Mouse (Mus musculus): ENCODE data around the gene Pcp4l1. TPM values are rescaled to one million over a fixed set of nuclear protein-coding genes. Genes with fewer than 3 reads are reported as not detected.

Gene Pcp4l1
- polyA plus RNA-seq, 1 experiment, result 37.5 TPM

DNA sequence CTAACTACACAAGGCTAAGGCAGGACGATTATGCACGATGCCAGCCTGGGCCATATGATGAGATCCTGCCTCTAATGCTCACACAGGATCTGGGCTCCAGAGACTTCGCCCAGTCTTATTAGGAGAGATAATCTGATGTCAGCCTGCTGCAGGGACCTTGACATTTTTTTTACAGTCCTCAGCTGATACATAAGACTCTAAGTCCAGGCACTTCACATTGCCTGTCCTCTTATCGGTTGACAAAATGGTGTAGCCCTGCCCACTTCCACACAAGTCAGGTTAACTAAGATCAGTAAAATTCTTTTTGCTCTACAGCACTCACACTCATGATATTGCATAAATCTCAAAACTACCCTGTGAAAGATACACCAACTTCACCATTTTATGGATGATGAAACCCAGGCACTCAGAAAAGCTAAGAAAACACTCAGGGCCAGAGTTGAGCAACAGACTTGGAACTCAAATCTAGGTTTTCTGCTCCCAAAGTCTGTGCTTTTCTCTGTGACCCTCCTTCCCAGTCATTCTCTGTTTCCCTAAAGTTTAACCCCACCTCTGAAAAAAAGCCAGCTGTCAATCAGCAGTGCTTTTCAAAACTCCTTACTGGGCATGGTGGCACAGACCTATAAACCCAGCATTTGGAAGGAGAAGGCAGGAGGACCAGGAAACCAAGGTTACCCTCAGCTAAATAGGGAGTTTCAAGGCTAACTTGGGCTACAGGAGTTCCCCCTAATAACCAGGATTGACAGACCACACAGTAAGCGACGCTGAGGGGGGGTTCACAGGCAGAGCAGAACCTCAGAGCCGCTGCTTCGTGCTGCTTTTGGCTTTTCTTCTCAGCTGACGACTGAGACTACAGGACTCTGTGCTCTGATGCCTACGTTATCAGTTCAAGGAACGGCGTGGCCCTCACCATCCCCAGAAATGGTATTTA is 37.0 kb upstream of the Pcp4l1 start:
- Histone ChIP-seq H3K4me3 (replicated peaks; ENCODE audit: extremely low read depth, low read depth, low read length) (peak overlapping the region; percentile 49), H3K4me1 (ENCODE audit: control insufficient read depth, insufficient read depth, low read length) (peaks cover 4% of the 10 kb centered on the region; the same call in 1 of the 2 replicates)
- 66% methylated on average over 12 of the region's 12 CpGs for WGBS
- DNase-seq, result no peak
- TF ChIP-seq CTCF (IDR thresholded peaks at IDR 0.05; ENCODE audit: insufficient read depth, low read length) (no peak), POLR2A (IDR thresholded peaks at IDR 0.05; ENCODE audit: borderline replicate concordance, extremely low read depth, low read depth, low read length) (no peak)

DNA sequence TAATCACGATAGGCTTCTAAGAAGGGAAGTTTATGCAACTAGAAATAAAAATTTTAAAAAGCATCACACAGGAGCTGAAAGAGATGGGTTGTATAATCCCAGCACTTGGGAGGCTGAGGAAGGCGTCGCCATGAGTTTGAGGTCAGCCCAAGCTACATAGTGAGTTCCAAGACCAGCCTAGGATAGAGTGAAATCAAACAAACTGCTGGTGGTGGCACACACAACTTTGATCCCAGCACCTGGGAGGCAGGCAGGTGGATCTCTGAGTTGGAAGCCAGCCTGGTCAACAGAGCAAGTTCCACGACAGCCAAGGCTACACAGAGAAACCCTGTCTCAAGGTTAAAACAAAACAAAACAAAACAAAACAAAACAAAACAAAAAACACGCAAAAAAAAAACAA is 36.3 kb upstream of the Pcp4l1 start:
- TF ChIP-seq POLR2A (IDR thresholded peaks at IDR 0.05; ENCODE audit: borderline replicate concordance, extremely low read depth, low read depth, low read length), result no peak
- TF ChIP-seq CTCF (IDR thresholded peaks at IDR 0.05; ENCODE audit: insufficient read depth, low read length), result no peak
- no peak for DNase-seq
- WGBS, result 67% methylated on average over 5 of the region's 5 CpGs
- H3K4me3 ChIP-seq (replicated peaks; ENCODE audit: extremely low read depth, low read depth, low read length), result no peak overlapping the region
- H3K4me1 ChIP-seq (ENCODE audit: control insufficient read depth, insufficient read depth, low read length), result peaks cover 4% of the 10 kb centered on the region; the same call in 1 of the 2 replicates

DNA sequence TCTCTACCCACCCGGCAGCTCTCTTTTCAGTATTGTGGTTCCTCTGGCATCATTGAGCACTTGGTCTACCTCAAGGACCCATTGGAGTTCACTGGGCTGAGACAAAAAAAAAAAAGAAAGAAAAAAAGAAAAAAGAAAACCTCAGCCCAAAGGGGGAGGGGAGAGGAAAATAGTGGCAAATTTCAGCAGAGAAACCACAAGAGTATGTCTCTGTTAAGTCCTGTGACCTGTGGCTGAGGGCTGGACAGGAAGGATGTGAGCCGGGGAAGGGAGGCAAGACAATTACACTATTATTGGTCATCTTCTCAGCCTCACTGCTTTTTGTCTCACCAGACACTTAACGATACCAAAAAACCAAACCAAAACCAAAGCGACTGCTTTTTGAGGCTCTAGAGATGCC is 35.8 kb upstream of the Pcp4l1 start:
- DNase-seq, result no peak
- TF ChIP-seq CTCF (IDR thresholded peaks at IDR 0.05; ENCODE audit: insufficient read depth, low read length) (no peak), POLR2A (IDR thresholded peaks at IDR 0.05; ENCODE audit: borderline replicate concordance, extremely low read depth, low read depth, low read length) (no peak)
- H3K4me3 ChIP-seq (replicated peaks; ENCODE audit: extremely low read depth, low read depth, low read length), result no peak overlapping the region
- peaks cover 4% of the 10 kb centered on the region; the same call in 1 of the 2 replicates for H3K4me1 ChIP-seq (ENCODE audit: control insufficient read depth, insufficient read depth, low read length)
- WGBS, result 43% methylated on average over 4 of the region's 4 CpGs

DNA sequence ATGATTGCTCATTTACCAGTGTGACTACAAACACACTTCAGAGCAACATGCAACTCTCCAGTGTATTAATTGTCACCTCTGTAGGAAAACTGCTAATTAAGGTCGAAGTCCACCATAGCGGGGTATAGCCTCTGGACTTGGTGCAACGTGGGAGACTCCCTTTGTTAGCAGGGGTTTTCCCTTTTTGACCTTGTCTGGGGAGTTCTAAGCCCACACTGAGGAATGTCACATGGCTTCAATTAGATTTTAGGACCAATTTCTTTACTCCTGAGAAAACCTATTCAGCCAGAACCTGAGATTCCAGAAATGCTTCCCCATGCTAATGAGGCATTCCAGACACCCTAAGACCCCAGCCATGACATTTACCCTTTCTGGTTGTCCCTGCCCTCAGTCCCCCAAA is 34.1 kb upstream of the Pcp4l1 start:
- no peak for TF ChIP-seq POLR2A (IDR thresholded peaks at IDR 0.05; ENCODE audit: borderline replicate concordance, extremely low read depth, low read depth, low read length)
- no peak for TF ChIP-seq CTCF (IDR thresholded peaks at IDR 0.05; ENCODE audit: insufficient read depth, low read length)
- Histone ChIP-seq H3K4me3 (replicated peaks; ENCODE audit: extremely low read depth, low read depth, low read length) (no peak overlapping the region), H3K4me1 (ENCODE audit: control insufficient read depth, insufficient read depth, low read length) (peaks cover 4% of the 10 kb centered on the region; the same call in 1 of the 2 replicates)
- DNase-seq, result no peak
- 86% methylated on average over 3 of the region's 3 CpGs for WGBS

DNA sequence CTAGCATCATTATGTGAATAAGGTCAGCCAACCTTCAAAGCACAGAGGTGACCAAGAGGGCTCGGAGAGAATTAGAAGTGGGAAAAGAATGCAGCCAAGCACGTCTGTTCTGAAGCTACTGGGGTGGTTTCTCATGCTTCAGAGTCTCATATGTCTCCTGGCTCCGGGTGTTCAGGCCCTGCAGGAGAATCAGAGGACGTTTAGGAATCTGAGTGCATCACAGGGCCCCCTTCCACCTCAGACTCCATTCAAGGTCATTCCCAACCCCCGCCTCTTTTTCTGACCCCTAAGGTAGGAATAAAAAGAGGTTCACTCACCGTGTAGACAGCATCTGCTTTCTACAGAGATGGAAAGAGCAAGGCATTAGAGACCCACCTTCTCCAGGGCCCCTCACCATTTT is 33.7 kb upstream of the Pcp4l1 start:
- no peak for DNase-seq
- H3K4me1 ChIP-seq (ENCODE audit: control insufficient read depth, insufficient read depth, low read length), result peaks cover 4% of the 10 kb centered on the region; the same call in 1 of the 2 replicates
- WGBS, result 61% methylated on average over 6 of the region's 6 CpGs
- H3K4me3 ChIP-seq (replicated peaks; ENCODE audit: extremely low read depth, low read depth, low read length), result no peak overlapping the region
- TF ChIP-seq CTCF (IDR thresholded peaks at IDR 0.05; ENCODE audit: insufficient read depth, low read length), result no peak
- no peak for TF ChIP-seq POLR2A (IDR thresholded peaks at IDR 0.05; ENCODE audit: borderline replicate concordance, extremely low read depth, low read depth, low read length)

GRCm38 (mm10) chr1:171227879-171228278 is 31.8 kb upstream of the Pcp4l1 start:
- Histone ChIP-seq H3K4me3 (replicated peaks; ENCODE audit: extremely low read depth, low read depth, low read length) (no peak overlapping the region), H3K4me1 (ENCODE audit: control insufficient read depth, insufficient read depth, low read length) (no peaks in the 10 kb centered on the region)
- DNase-seq, result no peak
- TF ChIP-seq POLR2A (IDR thresholded peaks at IDR 0.05; ENCODE audit: borderline replicate concordance, extremely low read depth, low read depth, low read length), result no peak
- TF ChIP-seq CTCF (IDR thresholded peaks at IDR 0.05; ENCODE audit: insufficient read depth, low read length), result no peak
- WGBS, result 95% methylated on average over 1 of the region's 1 CpGs

DNA sequence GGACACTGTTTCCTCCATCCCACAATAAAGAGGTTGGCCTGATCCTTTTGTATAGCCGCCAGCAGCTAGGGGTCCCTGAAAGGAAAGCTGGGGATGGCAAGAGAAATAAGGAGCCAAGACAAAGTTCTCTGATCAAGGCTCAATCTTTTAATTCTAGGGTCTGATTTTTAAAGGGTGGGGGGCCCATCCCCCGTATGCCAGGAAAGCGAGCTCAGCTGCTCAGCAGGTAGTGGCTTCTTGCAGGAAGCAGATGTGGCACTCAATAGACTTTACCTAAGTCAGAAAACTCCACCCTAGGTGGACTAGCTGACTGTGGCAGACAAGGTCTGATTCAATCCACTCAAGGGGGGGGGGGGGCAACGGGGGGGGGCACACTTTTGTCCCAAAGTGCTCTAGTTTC is 30.7 kb upstream of the Pcp4l1 start:
- no peak for TF ChIP-seq CTCF (IDR thresholded peaks at IDR 0.05; ENCODE audit: insufficient read depth, low read length)
- no peak for TF ChIP-seq POLR2A (IDR thresholded peaks at IDR 0.05; ENCODE audit: borderline replicate concordance, extremely low read depth, low read depth, low read length)
- DNase-seq, result no peak
- H3K4me1 ChIP-seq (ENCODE audit: control insufficient read depth, insufficient read depth, low read length), result no peaks in the 10 kb centered on the region; the same call in 1 of the 2 replicates
- 68% methylated on average over 4 of the region's 4 CpGs for WGBS
- no peak overlapping the region for H3K4me3 ChIP-seq (replicated peaks; ENCODE audit: extremely low read depth, low read depth, low read length)

GRCm38 (mm10) chr1:171224857-171225256 is 28.8 kb upstream of the Pcp4l1 start, which contains the start of gene Apoa2:
TSS of gene Apoa2 (plus strand) at chr1:171225054.
- DNase-seq, result no peak
- TF ChIP-seq POLR2A (IDR thresholded peaks at IDR 0.05; ENCODE audit: borderline replicate concordance, extremely low read depth, low read depth, low read length) (no peak), CTCF (IDR thresholded peaks at IDR 0.05; ENCODE audit: insufficient read depth, low read length) (no peak)
- Histone ChIP-seq H3K4me3 (replicated peaks; ENCODE audit: extremely low read depth, low read depth, low read length) (no peak within 1 kb of the TSS), H3K4me1 (ENCODE audit: control insufficient read depth, insufficient read depth, low read length) (peaks cover 9% of the 10 kb centered on the region)
- WGBS, result 86% methylated on average over 5 of the region's 5 CpGs

DNA sequence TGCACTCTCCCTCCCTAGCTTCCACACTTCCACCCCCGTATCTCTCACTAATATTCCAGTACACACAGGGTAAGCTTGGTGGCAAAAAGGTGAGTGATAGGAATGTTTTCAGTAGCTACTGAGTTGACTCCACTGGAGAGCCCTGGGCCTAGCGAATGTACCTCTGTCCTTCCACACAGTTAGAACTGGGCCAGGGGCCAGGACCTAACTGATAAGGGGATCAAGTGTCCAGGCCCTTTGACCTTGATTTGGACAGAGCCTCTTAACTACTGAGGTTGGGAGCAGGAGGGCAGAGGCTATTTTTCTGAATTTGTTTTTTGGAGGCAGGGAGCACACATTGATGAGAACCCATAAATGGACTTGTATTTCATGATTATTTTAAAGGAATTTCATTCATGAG is 27.7 kb upstream of the Pcp4l1 start:
- TF ChIP-seq CTCF (IDR thresholded peaks at IDR 0.05; ENCODE audit: insufficient read depth, low read length) (no peak), POLR2A (IDR thresholded peaks at IDR 0.05; ENCODE audit: borderline replicate concordance, extremely low read depth, low read depth, low read length) (no peak)
- Histone ChIP-seq H3K4me1 (ENCODE audit: control insufficient read depth, insufficient read depth, low read length) (peaks cover 9% of the 10 kb centered on the region), H3K4me3 (replicated peaks; ENCODE audit: extremely low read depth, low read depth, low read length) (no peak overlapping the region)
- DNase-seq, result peak; percentile 49
- WGBS, result 63% methylated on average over 2 of the region's 2 CpGs

DNA sequence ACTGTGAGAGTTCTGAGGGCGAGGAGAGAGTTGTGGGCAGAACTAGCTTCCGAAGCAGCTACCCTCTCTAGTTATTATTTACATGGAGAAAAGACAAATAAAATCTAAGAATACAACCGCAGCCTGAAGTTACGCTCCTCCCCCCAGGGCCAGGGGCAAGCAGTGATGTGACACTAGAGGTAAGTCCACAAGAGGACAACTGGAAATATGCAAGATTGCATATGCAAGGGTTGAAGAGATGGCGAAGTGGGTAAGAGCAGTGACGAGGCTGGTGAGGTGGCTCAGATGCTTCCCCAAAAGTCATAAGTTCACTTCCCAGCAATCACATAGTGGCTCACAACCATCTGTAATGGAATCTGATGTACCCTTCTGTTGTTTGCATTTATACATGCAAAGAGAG is 27.1 kb upstream of the Pcp4l1 start:
- TF ChIP-seq CTCF (IDR thresholded peaks at IDR 0.05; ENCODE audit: insufficient read depth, low read length), result no peak
- TF ChIP-seq POLR2A (IDR thresholded peaks at IDR 0.05; ENCODE audit: borderline replicate concordance, extremely low read depth, low read depth, low read length), result no peak
- Histone ChIP-seq H3K4me3 (replicated peaks; ENCODE audit: extremely low read depth, low read depth, low read length) (peak overlapping the region; percentile 19), H3K4me1 (ENCODE audit: control insufficient read depth, insufficient read depth, low read length) (peaks cover 9% of the 10 kb centered on the region)
- no peak for DNase-seq
- WGBS, result 52% methylated on average over 6 of the region's 6 CpGs

Measured in lung, adult 2 months (tissue).